Mouse (Mus musculus) MN1 (cell line): ENCODE measurements around the gene Dlx2.
A peak's percentile ranks its signal among the peaks of the same experiment; 100 is the strongest.

Experiments
- DNase-seq: peaks from one replicate; pipeline ENCODE4 v3.0.0-alpha.2; 2016; ENCODE audit warnings: low spot score

Dlx2 gene

GRCm38 (mm10) chr2:71511209-71511608, 35.3 kb downstream of the Dlx2 start:
- no peak for DNase-seq

- no peak for DNase-seq
Observed at GRCm38 (mm10) chr2:71504852-71505251, 41.7 kb downstream of the Dlx2 start.

GRCm38 (mm10) chr2:71499276-71500230, 47.0 kb downstream of the Dlx2 start:
- peak; percentile 51 for DNase-seq

- no peak for DNase-seq
Observed at GRCm38 (mm10) chr2:71497175-71497574, 49.4 kb downstream of the Dlx2 start.

GRCm38 (mm10) chr2:71494971-71495370, 51.6 kb downstream of the Dlx2 start:
- no peak for DNase-seq

GRCm38 (mm10) chr2:71494503-71494902, 52.1 kb downstream of the Dlx2 start:
- DNase-seq, result peak; percentile 46
